Mouse (Mus musculus): ENCODE results near the gene Pbrm1.

The Pbrm1 gene

DNA sequence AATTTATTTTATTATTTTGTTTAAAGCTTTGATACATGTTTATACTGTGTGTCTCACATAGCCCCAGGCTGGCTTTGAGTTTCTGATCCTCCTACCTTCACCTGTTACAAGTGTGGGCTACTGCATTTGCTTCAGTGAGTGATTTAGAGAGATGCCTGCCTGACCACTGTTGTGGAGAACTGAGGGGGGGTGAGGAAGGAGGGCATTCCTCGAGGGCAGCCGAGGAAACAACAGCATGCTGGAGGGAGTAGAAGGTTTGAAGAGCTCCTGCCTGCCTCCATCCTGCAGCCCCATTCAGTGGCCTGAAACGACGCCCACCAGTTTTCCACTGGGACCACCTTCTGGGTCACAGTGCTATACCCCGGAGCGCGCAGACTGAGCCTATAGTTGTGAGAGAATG lies 146.5 kb downstream of the Pbrm1 start:
- no peak for DNase-seq (ENCODE audit: low read depth in 1 of 2, low spot score in 2 of 2)

DNA sequence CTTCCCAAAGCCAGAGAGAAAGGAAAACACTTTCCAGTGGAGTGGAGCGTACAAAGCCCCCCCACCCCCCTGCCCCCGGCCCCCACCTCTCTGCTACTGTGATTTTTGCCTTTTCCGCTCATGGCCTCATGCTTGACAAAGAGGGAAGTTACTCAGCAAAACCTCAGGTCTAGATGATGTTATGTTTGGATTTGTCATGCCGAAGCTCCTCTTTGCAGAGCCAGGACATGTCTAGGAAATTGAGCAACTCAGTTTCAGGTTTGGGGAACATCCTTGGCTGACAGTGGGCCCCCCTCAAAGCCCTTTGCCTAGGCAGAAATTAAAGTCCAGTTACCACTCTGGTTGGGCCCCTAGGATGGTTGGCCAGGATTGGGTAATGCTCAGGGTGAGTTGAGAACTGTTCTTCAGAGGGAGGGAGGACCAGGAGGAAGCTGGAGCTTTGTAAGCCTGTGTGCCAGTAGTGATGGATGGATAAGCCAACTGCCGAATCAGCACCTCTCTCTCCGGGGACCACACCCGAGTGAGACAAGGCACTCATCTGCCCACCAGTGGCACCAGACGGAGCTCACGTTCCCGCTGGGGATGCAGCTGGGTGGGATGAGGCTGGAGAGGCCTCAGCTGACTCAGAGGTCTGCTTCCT lies 147.2 kb downstream of the Pbrm1 start:
- peak; percentile 57 to 68 for DNase-seq (ENCODE audit: low read depth in 1 of 2, low spot score in 2 of 2)

DNA sequence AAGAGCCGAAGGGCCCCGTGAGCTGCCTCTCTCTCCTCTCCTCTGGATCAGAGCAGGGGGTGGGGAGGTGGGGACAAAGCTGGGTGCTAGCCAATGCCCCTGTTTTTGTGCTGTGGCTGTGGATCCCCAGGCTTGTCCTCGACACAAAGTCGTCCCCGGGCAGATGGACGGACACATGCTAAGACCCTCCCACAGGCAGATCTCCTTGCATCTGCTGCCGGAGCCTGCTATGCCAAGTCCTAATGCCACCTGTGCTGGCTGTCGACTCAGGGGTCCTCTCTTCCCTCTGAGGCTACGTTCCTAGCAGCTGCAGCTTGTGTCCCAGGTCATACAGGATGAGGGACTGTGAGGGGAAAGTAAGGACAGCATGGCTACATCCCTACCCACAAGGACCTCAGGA lies 147.9 kb downstream of the Pbrm1 start:
- DNase-seq (ENCODE audit: low read depth in 1 of 2, low spot score in 2 of 2): no peak

DNA sequence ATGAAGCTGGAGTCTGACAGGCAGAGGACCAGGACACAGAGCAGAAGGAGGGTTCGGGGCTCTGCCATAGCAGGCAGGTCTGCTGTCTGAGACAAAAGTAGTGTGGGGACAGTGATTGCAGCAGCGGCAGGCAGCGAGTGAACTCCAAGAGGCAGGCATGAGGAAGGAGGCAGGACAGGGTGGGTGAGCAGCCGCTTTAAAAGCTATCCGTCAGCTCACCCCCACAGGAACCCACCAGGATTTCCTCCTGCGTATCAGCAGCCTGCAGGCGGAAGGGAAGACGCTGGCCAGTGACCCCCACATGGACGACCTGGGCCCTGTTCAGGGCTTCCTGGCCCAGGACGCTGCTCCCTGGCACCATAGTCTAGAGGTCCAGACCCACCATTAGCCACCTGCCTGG lies 149.5 kb downstream of the Pbrm1 start, which contains the start of gene Stab1:
Gene Stab1 (minus strand): TSS at position 217 of the 400 bp plus-strand sequence.
- no peak for DNase-seq (ENCODE audit: low read depth in 1 of 2, low spot score in 2 of 2)

DNA sequence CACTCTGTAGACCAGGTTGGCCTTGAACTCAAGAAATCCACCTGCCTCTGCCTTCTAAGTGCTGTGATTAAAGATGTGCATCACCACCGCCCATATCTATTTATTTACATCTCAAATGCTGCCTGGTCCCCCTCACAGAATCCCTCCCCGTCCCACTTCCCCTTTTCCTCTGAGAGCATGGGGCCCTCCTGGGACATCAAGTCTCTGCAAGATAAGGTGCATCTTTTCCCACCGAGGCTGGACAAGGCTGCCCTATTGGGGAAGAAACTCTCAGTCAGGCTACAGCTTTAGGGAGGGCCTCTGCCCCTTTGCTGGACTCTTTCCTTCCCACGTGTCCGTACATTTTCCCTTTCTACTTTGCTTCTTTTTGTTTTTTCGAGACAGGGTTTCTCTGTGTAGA lies 150.6 kb downstream of the Pbrm1 start:
- DNase-seq (ENCODE audit: low read depth in 1 of 2, low spot score in 2 of 2): no peak

DNA sequence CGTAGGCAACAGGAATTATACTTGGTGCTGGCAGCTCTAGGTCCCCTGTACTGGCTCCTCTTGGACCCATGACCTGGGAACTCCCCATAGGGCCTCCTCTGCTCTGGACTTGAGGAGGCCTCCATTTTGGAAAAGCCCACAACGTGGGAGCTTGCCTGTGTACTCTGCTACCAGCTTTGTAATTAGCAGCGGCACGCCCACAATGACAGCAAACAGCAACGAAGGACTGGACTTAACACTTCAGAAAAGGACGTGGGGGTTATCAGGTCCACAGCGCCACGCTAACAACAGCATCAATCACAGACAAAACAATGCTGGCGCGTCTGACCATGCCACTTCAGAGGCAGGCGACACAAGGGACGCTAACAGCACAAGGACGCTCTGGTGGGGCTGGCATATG lies 152.0 kb downstream of the Pbrm1 start:
- no peak for DNase-seq (ENCODE audit: low read depth in 1 of 2, low spot score in 2 of 2)
